Mouse (Mus musculus) erythroblast, embryonic 14.5 days (primary cell): ENCODE measurements around the gene Slc16a13.

ENCODE experiments used
- GATA1 ChIP-seq: IDR thresholded peaks from 2 replicates; pipeline ENCODE4 v1.6.1; 2012; ENCODE audit warnings: low read length, inconsistent platforms, mixed read lengths
- TAL1 ChIP-seq: IDR thresholded peaks from 3 replicates; pipeline ENCODE4 v1.6.1; 2012; ENCODE audit warnings: low read length, inconsistent platforms, mixed read lengths

DNA sequence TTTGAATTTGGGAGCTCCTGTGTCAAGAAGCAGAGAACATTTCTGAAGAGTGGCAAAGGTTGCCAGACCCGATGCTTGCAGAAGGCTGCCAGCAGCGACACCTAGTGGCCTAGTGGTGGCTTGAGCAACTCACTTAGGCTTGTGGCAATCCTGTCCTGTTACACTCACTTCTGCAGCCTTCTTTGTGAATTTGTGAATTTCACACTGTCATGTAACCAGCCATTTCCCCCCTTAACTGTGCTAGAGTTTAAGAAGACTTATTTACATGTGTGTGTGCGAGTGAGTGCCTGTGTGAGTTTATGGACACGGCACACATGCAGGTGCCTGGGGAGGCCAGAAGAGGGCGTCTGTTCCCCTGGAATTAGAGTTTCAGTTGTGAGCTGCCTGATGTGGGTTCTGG is 19.2 kb downstream of the Slc16a13 start:
- no peak for TF ChIP-seq GATA1
- TF ChIP-seq TAL1: no peak
